Mouse (Mus musculus) gonadal fat pad, adult 2 months (tissue): ENCODE measurements around the gene Dhcr7. TPM values are rescaled to one million over a fixed set of nuclear protein-coding genes. Genes with fewer than 3 reads are reported as not detected.
A peak's percentile ranks its signal among the peaks of the same experiment; 100 is the strongest.

ENCODE experiments used
- DNase-seq: peaks from one replicate; pipeline ENCODE4 v3.0.0-alpha.2; 2012; ENCODE audit warnings: low read depth
- polyA plus RNA-seq: library from polyadenylated mRNA; depleted of rRNA; stranded (reverse); fragments of >200 nt; gene quantifications from 2 replicates; pipeline ENCODE4 v1.2.3, GENCODE M21; 2012; rRNA removed

The Dhcr7 gene
- polyA plus RNA-seq, 1 experiment: 64.1 TPM

DNA sequence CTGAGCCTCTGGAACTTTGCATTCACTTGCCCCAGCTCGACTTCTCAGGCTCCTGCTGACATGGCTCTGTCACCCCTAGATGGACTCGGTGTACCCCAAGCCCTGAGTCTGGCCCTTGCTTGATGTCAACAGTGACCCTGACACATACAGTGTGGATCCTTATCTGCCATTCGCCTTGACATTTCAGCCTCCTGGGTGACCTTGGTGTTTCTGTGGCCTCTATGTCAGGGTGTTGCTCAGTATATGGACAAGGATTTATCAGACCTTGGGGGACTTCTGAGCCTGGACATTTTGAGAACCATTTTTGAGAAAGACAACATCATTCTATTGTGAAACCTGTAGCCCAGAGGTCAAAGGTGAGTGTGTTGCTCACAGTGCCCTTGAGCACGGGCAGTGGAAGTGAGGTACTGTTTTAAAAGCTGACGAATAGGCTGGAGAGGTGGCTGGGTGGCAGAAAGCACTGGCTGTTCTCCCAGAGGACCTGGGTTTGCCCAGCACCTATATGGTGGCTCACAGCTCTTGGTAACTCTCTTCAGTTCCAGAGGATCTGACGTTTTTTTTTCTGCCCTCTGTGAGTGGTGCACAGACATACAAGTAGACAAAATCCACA is 10.7 kb downstream of the Dhcr7 start:
- no peak for DNase-seq

DNA sequence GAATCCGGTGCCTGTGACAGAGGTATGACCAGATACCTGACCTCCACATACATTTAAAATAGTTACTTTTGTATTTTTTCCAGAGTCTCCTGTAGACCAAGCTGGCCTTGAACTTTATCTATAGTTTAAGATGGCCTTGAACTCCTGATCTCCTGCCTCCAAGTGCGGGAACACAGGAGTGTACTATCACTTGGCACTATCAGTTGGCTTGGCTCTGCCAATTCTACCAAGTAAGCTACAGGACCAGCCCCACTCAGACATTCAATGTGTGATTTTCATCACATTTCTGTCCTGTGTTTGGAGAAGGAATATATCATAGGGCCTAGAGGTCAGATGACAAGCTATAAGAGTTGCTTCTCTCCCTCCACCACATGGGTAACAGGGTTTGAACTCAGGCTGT is 11.4 kb downstream of the Dhcr7 start:
- DNase-seq: no peak

DNA sequence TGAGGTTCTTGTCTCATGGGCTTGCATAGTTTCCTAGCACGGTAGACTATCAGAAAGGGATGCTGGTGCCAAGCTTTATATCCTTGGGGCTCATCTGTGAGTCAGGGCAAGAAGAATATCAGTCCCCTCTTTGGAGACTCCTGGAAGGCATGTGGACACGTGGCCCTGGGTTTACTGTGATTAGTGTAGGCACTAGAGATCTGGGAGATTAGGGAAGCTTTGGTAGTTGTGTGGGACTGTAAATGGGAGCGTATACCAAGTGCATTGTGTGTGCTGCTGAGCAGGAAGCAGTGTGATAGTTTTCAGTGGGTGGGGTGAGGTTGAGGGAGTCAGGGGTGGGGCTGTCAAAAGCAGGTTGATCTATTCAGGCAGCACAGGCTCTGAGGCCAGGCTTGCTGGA is 12.0 kb downstream of the Dhcr7 start:
- no peak for DNase-seq

DNA sequence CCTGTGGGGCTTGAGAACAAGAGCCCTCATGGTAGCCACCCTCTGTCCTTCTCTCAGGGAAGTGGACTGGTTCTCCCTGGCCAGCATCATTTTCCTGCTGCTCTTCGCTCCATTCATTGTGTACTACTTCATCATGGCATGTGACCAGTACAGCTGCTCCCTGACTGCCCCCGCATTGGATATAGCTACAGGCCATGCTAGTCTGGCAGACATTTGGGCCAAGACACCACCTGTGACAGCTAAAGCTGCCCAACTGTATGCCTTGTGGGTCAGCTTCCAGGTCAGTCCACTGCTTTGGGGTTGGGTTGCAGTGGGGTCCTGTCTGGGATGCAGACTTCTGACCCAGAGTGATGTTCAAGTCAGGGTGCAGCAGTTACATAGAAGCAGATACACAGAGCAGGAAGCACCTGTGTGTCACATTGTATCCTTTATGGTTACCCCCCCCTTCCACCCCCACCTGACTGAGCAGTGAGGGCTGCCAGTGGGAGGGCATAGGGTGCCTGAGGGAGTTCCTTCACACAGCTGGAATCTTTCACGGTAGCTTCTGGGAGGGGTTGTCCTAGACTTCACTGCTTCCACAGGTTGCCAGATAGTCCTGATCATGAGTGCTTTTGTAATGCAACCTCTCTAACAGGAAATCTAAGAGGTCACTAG is 14.9 kb downstream of the Dhcr7 start:
- DNase-seq: no peak

DNA sequence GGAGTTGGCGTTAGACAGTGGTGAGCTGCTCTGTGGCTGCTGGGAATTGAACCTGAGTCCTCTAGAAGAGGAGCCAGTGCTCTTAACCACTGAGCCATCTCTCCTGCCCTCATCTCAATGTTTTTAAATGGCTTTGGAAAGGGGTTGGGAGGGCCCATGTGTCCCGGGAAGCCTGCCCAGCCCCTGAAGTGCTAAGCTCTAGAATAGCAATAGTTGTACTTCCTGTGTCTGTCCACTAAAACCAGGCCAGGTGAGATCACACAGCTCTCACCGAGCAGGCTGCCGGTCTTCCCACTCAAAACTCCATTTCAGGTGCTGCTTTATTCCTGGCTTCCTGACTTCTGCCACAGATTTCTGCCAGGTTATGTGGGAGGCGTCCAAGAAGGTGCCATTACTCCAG is 17.2 kb downstream of the Dhcr7 start:
- no peak for DNase-seq

DNA sequence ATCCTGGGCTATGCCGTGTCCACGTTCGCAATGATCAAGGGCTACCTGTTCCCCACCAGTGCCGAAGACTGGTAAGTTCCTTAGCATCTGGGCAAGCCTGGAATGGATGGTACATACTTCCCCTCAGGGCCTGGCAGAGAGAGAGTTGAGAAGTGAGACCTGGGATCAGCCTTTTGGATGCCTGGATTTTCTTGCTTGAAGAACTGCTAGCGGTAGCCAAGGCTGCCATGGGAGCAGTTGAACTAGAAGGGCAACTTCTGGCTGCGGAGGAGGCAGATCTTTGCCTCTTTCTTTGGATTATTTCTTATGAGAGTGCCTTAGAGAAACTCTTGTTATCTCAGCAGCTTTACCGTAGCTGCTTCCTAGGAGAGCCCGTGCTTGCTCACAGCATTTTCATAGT is 18.4 kb downstream of the Dhcr7 start:
- DNase-seq: peak; percentile 93

DNA sequence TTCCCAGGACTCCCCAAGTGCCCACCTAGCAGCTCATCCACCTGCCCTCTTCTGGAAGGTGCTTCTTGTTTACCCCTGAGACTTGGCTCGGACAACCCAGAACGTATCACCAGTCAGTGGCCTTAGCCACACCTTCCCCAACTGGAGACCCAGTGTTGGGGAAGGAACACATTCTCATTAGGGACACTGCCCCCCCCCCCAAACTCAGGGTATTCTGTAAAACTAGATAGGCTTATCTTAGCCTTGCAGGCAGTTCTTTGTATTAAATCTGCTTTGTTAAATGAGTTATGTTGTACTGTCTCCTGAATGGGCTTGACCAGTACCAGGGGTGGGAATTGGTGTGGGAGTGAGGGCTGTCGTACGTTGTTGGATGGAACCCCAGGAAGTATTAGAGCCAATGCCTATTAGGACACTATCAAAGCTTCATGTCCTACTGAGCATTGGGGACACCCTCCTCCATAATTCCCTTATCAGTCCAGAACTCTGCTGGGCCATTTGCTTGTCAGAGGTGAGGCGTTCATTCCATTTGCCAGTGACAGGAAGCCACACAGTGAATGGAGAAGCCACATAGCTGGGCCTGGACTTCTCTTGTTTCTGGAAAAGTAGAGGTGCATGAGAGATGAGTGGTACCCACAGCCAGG is 25.3 kb downstream of the Dhcr7 start:
- no peak for DNase-seq

DNA sequence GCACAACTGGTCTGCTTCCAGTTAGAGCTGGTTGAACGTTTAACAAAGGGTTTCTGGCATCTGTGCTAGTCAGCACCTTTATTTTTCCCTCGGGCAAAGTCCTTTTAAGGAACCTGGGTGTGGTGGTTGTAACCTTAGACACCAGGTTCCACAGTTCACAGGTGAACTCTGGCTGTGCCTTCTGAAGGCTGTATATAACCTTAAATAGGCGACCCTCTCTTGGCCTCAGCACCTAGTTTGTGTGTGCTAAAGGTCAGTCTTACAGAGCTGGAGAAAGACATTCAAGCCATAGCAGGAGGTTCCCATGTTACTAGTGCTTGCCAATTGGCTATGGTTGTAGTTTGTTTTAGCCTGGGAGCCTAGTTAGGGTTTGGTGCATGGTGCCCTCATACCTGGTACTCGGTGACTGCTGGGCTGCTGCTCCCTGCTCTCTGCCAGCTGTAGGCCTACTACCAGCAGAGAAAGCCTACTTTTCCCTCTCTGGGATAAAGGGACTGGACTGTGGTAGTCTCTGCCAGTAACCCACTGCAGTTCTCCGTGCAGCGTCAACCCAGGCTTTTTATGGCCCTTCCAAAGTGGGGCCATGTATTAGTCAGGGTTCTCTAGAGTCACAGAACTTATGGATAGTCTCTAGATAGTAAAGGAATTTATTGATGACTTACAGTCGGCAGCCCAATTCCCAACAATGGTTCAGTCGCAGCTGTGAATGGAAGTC is 26.0 kb downstream of the Dhcr7 start:
- no peak for DNase-seq

DNA sequence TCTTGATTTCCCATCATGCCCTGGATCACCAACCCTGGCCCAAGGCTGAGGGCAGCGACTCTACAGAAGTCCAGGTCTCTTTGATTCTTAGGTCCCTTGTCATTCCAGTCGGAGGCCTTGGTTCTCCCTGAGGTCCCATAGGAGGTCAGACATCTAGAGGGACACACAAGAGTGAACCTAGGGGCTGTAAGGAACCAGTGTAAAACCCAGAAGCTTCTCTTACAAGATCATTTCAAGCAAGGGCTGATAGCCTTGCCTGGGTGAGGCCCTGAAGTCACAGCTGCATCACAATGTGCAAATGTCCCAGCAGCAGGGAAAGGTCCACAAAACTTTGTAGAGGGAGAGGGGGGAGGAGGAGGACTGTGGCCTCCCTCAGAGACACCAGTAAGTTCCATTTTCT is 43.6 kb downstream of the Dhcr7 start, which contains the start of gene Gm498:
Gm498 (plus strand) TSS at position 301 of the 400 bp plus-strand sequence.
- no peak for DNase-seq

DNA sequence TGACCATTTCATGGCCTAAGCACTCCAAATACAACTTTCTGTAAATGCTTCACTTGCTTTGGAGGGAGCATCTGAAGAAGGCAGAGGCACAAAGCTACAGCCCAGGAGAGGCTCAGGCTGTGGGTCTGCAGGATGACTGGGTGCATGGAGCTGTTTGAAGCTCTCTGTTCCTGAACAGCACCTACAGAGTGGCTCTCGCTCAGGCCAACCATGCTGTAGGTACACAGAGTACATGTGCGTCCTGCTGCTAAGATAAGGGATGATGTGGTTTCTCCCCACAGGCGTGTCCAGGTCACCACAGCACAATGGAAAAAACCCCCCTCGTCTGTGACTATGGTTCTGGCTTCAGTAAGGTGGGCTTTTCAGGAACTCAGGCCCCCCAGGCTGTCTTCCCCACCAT is 45.9 kb downstream of the Dhcr7 start:
- no peak for DNase-seq

DNA sequence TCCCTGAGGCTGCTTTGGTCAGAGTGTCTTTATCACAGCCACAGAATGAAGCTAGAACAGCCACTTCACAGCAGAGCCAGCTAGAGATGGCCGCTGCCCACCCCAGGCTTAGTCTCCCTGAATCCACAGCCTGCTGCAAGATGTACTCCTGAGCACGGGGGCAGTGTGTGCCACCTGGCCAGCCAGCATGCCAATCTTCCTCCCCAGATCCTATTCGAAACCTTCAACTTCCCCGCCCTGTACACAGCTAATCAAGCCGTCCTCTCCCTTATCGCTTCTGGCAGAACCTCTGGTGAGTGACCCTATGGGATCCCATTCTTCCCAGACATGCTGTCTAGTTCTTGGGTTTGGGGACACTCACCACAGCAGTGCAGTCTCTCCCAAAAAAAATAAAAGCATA is 60.8 kb downstream of the Dhcr7 start:
- no peak for DNase-seq

DNA sequence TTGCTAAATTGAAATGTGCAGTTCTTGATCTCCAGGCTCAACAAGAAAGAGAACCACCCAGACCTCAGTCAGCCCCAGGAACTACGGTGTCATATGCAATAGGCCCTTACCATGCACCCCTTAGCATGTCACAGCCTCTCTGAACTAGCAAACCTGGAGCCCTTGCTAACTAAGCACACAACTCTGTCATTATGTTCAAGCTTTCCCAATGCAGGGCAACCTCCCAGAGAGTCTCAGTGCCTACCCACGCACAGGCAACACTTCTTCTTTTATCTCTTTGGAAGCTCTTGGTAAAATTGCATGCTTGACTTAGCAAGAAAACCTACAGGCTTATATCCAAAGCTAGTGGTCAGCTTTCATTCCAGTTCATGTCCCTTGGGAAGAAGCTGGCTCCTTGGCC is 68.2 kb downstream of the Dhcr7 start:
- DNase-seq: no peak

DNA sequence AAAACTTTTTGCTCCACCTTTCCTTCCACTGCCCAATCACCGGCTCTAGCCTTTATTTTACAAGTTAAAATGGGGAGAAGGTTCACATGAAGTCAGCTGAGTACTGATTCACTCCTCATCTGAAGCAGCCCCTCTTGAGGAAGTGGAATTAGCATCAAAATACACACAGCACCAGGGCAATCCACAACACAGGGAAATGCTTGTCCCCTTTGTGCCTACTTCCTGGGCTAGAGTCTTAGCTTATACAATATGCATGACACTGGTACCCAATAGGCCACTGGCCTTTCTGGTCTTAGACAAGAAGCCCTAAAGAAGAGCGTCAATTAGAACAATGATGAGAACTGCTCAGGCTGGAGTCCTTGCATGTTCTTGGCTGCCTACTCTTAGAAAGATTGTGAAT is 69.4 kb downstream of the Dhcr7 start:
- DNase-seq: no peak

Other genes starting within 250 kb of the Dhcr7 start
- gene Cars, start 223.1 kb upstream of the Dhcr7 start, polyA plus RNA-seq: 17.0 and 18.5 TPM in 2 replicates
- 0.28 and 0.36 TPM in 2 replicates for gene Tnfrsf26, start 194.4 kb upstream of the Dhcr7 start, polyA plus RNA-seq
- 2.8 and 4.3 TPM in 2 replicates for gene Tnfrsf22, start 173.5 kb upstream of the Dhcr7 start, polyA plus RNA-seq
- gene Tnfrsf23, start 137.3 kb upstream of the Dhcr7 start, polyA plus RNA-seq: 2.2 and 2.6 TPM in 2 replicates
- gene Osbpl5, start 66.2 kb upstream of the Dhcr7 start, polyA plus RNA-seq: 23.0 and 29.1 TPM in 2 replicates
- 1.7 TPM in 1 of 2 replicates, not detected in the other for gene Mrgprg, start 56.2 kb upstream of the Dhcr7 start, polyA plus RNA-seq
- gene Mrgpre, start 38.6 kb upstream of the Dhcr7 start, polyA plus RNA-seq: 0.93 and 1.1 TPM in 2 replicates
- 8.4 and 11.5 TPM in 2 replicates for gene Nadsyn1, start 296 bp upstream of the Dhcr7 start, polyA plus RNA-seq
- 2.3 and 3.1 TPM in 2 replicates for gene Gm498, start 43.7 kb downstream of the Dhcr7 start, polyA plus RNA-seq
- 0.34 and 1.3 TPM in 2 replicates for gene Shank2, start 178.8 kb downstream of the Dhcr7 start, polyA plus RNA-seq